Mouse (Mus musculus): ENCODE results near the gene Scn2b.

DNA sequence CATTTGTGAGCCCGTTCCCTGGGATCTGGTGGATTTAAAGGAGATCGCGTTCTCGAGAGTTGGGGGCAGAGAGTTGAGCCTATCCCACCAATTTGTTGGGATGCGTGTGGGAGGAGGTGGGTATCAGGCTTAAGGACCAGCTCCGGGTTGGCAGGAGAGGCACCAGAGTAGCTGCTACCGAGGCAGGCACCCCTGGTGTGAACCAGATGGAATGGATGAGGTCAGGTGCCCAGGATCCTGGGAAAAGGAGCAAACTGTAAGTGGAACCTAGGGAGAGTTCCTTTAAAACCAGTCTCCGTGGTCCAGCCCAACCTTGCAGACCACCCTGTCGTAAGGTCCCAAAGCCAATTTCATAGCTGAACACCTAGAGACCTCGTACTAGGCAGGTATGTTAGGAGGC lies 970 bp downstream of the Scn2b start:
- TF ChIP-seq CTCF (IDR thresholded peaks at IDR 0.05; ENCODE audit: insufficient read depth, low read depth, low read length) (no peak), POLR2A (IDR thresholded peaks at IDR 0.05; ENCODE audit: insufficient read depth, low read depth, low read length) (no peak)
